Mouse (Mus musculus) C2C12 (cell line): Measurements from ENCODE around the gene Fuca2. TPM values are rescaled to one million over a fixed set of nuclear protein-coding genes. Genes with fewer than 3 reads are reported as not detected.

Experiments used
- H3K27me3 ChIP-seq: one replicate; pipeline ENCODE4 v1.6.1; 2011; ENCODE audit not compliant: control insufficient read depth, insufficient read depth, insufficient read length
- H3K36me3 ChIP-seq: one replicate; pipeline ENCODE4 v1.6.1; 2011; ENCODE audit not compliant: control insufficient read depth, insufficient read depth
- H3K4me3 ChIP-seq: one replicate; pipeline ENCODE4 v1.5.1; 2011; ENCODE audit warnings: mild to moderate bottlenecking, control low read depth; ENCODE audit not compliant: poor library complexity, insufficient read depth, severe bottlenecking
- H3K79me2 ChIP-seq: one replicate; pipeline ENCODE4 v1.6.1; 2011; ENCODE audit not compliant: control insufficient read depth, insufficient read depth
- H3K79me3 ChIP-seq: one replicate; pipeline ENCODE4 v1.6.1; 2011; ENCODE audit warnings: low read depth, control low read depth
- H3ac ChIP-seq: one replicate; pipeline ENCODE3; 2011; ENCODE audit warnings: low read depth; ENCODE audit not compliant: control insufficient read depth, insufficient read length
- CEBPB ChIP-seq: IDR thresholded peaks from one replicate; pipeline ENCODE4 v1.6.1; 2011; ENCODE audit warnings: low read depth, mild to moderate bottlenecking, control low read depth, moderate library complexity
- CTCF ChIP-seq: IDR thresholded peaks from one replicate; pipeline ENCODE4 v1.5.1; 2011; ENCODE audit not compliant: control insufficient read depth, insufficient read depth, insufficient read length
- FOSL1 ChIP-seq: IDR thresholded peaks from one replicate; pipeline ENCODE4 v1.8.0; 2011; ENCODE audit warnings: mild to moderate bottlenecking, low read length; ENCODE audit not compliant: poor library complexity, insufficient read depth, severe bottlenecking
- MAX ChIP-seq: IDR thresholded peaks from one replicate; pipeline ENCODE4 v1.6.1; 2011; ENCODE audit warnings: mild to moderate bottlenecking, control low read depth
- MYOD1 ChIP-seq: IDR thresholded peaks from one replicate; pipeline ENCODE4 v1.6.1; 2011; ENCODE audit warnings: low read depth; ENCODE audit not compliant: control insufficient read depth, insufficient read length
- MYOG ChIP-seq: IDR thresholded peaks from one replicate; pipeline ENCODE4 v1.6.1; 2011; ENCODE audit not compliant: control insufficient read depth, insufficient read length; ENCODE audit errors: extremely low read depth
- USF1 ChIP-seq: IDR thresholded peaks from one replicate; pipeline ENCODE4 v1.6.1; 2011; ENCODE audit warnings: low read depth, mild to moderate bottlenecking, control low read depth, moderate library complexity
- polyA plus RNA-seq: library from polyadenylated mRNA; unstranded; fragments of >200 nt; fragmentation: generic; extraction: Trizol; gene quantifications from one replicate; pipeline ENCODE4 v1.2.1, GENCODE M21; 2012; ENCODE audit warnings: missing spikeins

The Fuca2 gene
- polyA plus RNA-seq, 1 experiment: 4.4 TPM

- Histone ChIP-seq H3K79me3 (peaks cover 2% of the 10 kb centered on the region), H3K79me2 (no peaks in the 10 kb centered on the region), H3K36me3 (peaks cover 28% of the 10 kb centered on the region), H3K4me3 (no peak overlapping the region), H3ac (no peak overlapping the region), H3K27me3 (no peaks in the 10 kb centered on the region)
- no peak for TF ChIP-seq USF1
- TF ChIP-seq MYOG: no peak
- TF ChIP-seq FOSL1: no peak
- TF ChIP-seq CTCF: no peak
- no peak for TF ChIP-seq MAX
- no peak for TF ChIP-seq CEBPB
- TF ChIP-seq MYOD1: no peak
Observed at GRCm38 (mm10) chr10:13560014-13560674, 60.8 kb downstream of the Fuca2 start.

GRCm38 (mm10) chr10:13564364-13565079 lies 65.2 kb downstream of the Fuca2 start:
- no peaks in the 10 kb centered on the region for H3K27me3 ChIP-seq
- peak; percentile 94 for TF ChIP-seq CTCF
- TF ChIP-seq MAX: no peak
- peaks cover 14% of the 10 kb centered on the region for H3K36me3 ChIP-seq
- no peaks in the 10 kb centered on the region for H3K79me2 ChIP-seq
- no peak overlapping the region for H3ac ChIP-seq
- no peaks in the 10 kb centered on the region for H3K79me3 ChIP-seq
- H3K4me3 ChIP-seq: no peak overlapping the region

GRCm38 (mm10) chr10:13565080-13565448 lies 65.7 kb downstream of the Fuca2 start:
- Histone ChIP-seq H3K36me3 (peaks cover 14% of the 10 kb centered on the region), H3K79me3 (no peaks in the 10 kb centered on the region), H3K79me2 (no peaks in the 10 kb centered on the region), H3ac (no peak overlapping the region), H3K27me3 (no peaks in the 10 kb centered on the region), H3K4me3 (no peak overlapping the region)
- no peak for TF ChIP-seq CEBPB
- no peak for TF ChIP-seq FOSL1
- TF ChIP-seq CTCF: no peak
- no peak for TF ChIP-seq MYOD1

GRCm38 (mm10) chr10:13566393-13566792 lies 67.1 kb downstream of the Fuca2 start:
- Histone ChIP-seq H3ac (no peak overlapping the region), H3K4me3 (no peak overlapping the region), H3K27me3 (no peaks in the 10 kb centered on the region), H3K79me3 (no peaks in the 10 kb centered on the region), H3K36me3 (peaks cover 14% of the 10 kb centered on the region), H3K79me2 (no peaks in the 10 kb centered on the region)
- TF ChIP-seq MYOG: no peak
- TF ChIP-seq CTCF: no peak
- no peak for TF ChIP-seq USF1
- no peak for TF ChIP-seq CEBPB
- no peak for TF ChIP-seq MYOD1
- no peak for TF ChIP-seq MAX
- no peak for TF ChIP-seq FOSL1

Other genes with a start within 250 kb of the Fuca2 start
- not detected for gene Phactr2, start 25.1 kb upstream of the Fuca2 start, polyA plus RNA-seq
- 7.5 TPM for gene Adat2, start 53.4 kb downstream of the Fuca2 start, polyA plus RNA-seq
- gene Pex3, start 53.6 kb downstream of the Fuca2 start, polyA plus RNA-seq: 6.3 TPM